Mouse (Mus musculus): ENCODE results near the gene Adam11. TPM values are rescaled to one million over a fixed set of nuclear protein-coding genes. Genes with fewer than 3 reads are reported as not detected.
A peak's percentile ranks its signal among the peaks of the same experiment; 100 is the strongest.

Gene Adam11
- polyA plus RNA-seq, 1 experiment from 2014 or later = 0.80 TPM

- Histone ChIP-seq H3K27me3 (replicated peaks; ENCODE audit: control insufficient read depth, insufficient read depth, low read length) (no peaks in the 10 kb centered on the region), H3K4me3 (ENCODE audit: low read depth, low read length) (no peak overlapping the region), H3K9ac (ENCODE audit: low read depth, low read length) (no peak overlapping the region), H3K4me2 (replicated peaks; ENCODE audit: low read depth) (no peak overlapping the region), H3K27ac (ENCODE audit: low read depth, low read length) (no peak overlapping the region), H3K36me3 (ENCODE audit: control insufficient read depth, insufficient read depth) (no peaks in the 10 kb centered on the region), H3K4me1 (replicated peaks; ENCODE audit: control insufficient read depth, insufficient read depth, low read length) (no peaks in the 10 kb centered on the region), H3K9me3 (ENCODE audit: control insufficient read depth) (no peaks in the 10 kb centered on the region)
- WGBS = 79% methylated on average over 3 of the region's 3 CpGs
- ATAC-seq = no peak
- no peak for TF ChIP-seq CTCF (IDR thresholded peaks at IDR 0.05; ENCODE audit: low read depth)
Measured at GRCm38 (mm10) chr11:102729835-102730234, 31.4 kb upstream of the Adam11 start.

DNA sequence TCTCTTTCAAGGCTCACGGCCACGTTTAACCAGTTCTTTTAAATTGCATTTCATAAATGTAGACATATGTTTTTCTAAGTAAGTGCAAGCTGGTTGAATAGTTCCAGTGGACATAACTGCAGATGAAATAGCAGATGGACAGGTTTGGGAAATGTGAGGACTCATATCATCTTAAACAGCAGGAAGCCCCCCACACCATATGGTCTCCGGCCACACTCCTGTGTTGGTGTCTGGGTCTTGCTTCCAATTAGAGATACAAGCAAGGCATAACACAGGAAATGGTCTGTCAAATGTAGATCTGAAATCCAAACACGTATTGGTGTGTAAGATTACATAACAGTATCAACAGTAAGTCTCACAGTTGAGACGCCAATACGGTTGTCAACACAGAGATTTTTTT lies 29.9 kb upstream of the Adam11 start:
- no peak overlapping the region for H3K4me2 ChIP-seq (replicated peaks; ENCODE audit: low read depth)
- no peak for ATAC-seq
- no peaks in the 10 kb centered on the region for H3K9me3 ChIP-seq (ENCODE audit: control insufficient read depth)
- no peaks in the 10 kb centered on the region for H3K27me3 ChIP-seq (replicated peaks; ENCODE audit: control insufficient read depth, insufficient read depth, low read length)
- no peak for TF ChIP-seq CTCF (IDR thresholded peaks at IDR 0.05; ENCODE audit: low read depth)
- H3K4me3 ChIP-seq (ENCODE audit: low read depth, low read length) = no peak overlapping the region
- no peak overlapping the region for H3K9ac ChIP-seq (ENCODE audit: low read depth, low read length)
- no peaks in the 10 kb centered on the region for H3K4me1 ChIP-seq (replicated peaks; ENCODE audit: control insufficient read depth, insufficient read depth, low read length)
- H3K27ac ChIP-seq (ENCODE audit: low read depth, low read length) = no peak overlapping the region
- WGBS = 76% methylated on average over 6 of the region's 6 CpGs
- H3K36me3 ChIP-seq (ENCODE audit: control insufficient read depth, insufficient read depth) = no peaks in the 10 kb centered on the region

GRCm38 (mm10) chr11:102733146-102733545 lies 28.1 kb upstream of the Adam11 start:
- 67% methylated on average over 5 of the region's 5 CpGs for WGBS
- no peak for ATAC-seq
- no peak overlapping the region for H3K9ac ChIP-seq (ENCODE audit: low read depth, low read length)
- TF ChIP-seq CTCF (IDR thresholded peaks at IDR 0.05; ENCODE audit: low read depth) = no peak
- H3K36me3 ChIP-seq (ENCODE audit: control insufficient read depth, insufficient read depth) = no peaks in the 10 kb centered on the region
- no peak overlapping the region for H3K4me2 ChIP-seq (replicated peaks; ENCODE audit: low read depth)
- H3K4me3 ChIP-seq (ENCODE audit: low read depth, low read length) = no peak overlapping the region
- H3K27me3 ChIP-seq (replicated peaks; ENCODE audit: control insufficient read depth, insufficient read depth, low read length) = peaks cover 2% of the 10 kb centered on the region; the same call in 1 of the 2 replicates
- H3K9me3 ChIP-seq (ENCODE audit: control insufficient read depth) = no peaks in the 10 kb centered on the region
- H3K27ac ChIP-seq (ENCODE audit: low read depth, low read length) = no peak overlapping the region
- no peaks in the 10 kb centered on the region for H3K4me1 ChIP-seq (replicated peaks; ENCODE audit: control insufficient read depth, insufficient read depth, low read length)

DNA sequence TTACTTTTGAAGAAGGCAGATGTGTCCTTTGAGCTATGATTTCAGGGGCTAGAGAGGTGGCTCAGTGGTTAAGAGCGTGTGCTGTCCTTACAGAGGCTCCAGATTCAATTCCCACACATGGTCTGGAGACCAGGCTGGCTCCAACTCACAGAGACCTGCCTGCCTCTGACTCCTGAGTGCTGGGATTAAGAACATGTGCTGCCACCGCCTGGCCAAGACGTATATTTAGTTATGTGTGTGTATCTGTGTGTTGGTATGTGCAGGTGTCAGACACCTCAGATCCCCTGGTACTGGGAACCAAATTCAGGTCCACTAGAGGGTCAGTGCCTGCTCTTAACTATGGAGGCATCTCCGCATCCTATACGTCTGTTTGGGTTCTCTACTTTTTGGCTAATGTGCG lies 26.3 kb upstream of the Adam11 start:
- WGBS = 92% methylated on average over 6 of the region's 6 CpGs
- ATAC-seq = no peak

DNA sequence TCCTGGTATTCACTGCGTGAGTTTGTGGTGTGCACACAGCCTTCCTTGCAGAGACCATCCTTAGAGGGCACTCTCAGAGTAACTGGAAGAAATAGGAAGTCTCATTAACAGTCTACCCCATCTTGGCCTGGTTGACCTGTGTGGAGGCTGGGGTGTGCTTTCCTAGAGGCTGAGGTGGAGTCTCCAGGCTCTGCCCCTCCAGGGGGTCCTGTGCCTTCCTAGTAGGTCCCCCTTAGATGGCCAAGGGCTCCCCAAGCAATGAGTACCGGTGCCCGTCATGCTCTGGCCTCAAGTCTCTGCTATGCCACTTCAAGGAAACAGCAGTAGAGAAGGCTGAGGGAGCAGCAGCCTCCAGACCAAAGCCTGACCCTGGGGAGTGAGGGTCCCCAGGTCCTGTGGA lies 23.2 kb upstream of the Adam11 start:
- WGBS = 85% methylated on average over 3 of the region's 3 CpGs
- no peak for ATAC-seq
- H3K36me3 ChIP-seq (ENCODE audit: control insufficient read depth, insufficient read depth) = no peaks in the 10 kb centered on the region

More for the DNA sequence above, 26.3 kb upstream of the Adam11 start:
- Histone ChIP-seq H3K9me3 (ENCODE audit: control insufficient read depth) (no peaks in the 10 kb centered on the region), H3K4me1 (replicated peaks; ENCODE audit: control insufficient read depth, insufficient read depth, low read length) (no peaks in the 10 kb centered on the region), H3K4me3 (ENCODE audit: low read depth, low read length) (no peak overlapping the region), H3K4me2 (replicated peaks; ENCODE audit: low read depth) (no peak overlapping the region), H3K27me3 (replicated peaks; ENCODE audit: control insufficient read depth, insufficient read depth, low read length) (peaks cover 4% of the 10 kb centered on the region; the same call in 1 of the 2 replicates), H3K36me3 (ENCODE audit: control insufficient read depth, insufficient read depth) (no peaks in the 10 kb centered on the region), H3K27ac (ENCODE audit: low read depth, low read length) (no peak overlapping the region), H3K9ac (ENCODE audit: low read depth, low read length) (no peak overlapping the region)
- TF ChIP-seq CTCF (IDR thresholded peaks at IDR 0.05; ENCODE audit: low read depth) = no peak

GRCm38 (mm10) chr11:102739278-102739966 lies 21.8 kb upstream of the Adam11 start:
- Histone ChIP-seq H3K9ac (ENCODE audit: low read depth, low read length) (no peak overlapping the region), H3K4me3 (ENCODE audit: low read depth, low read length) (no peak overlapping the region), H3K4me1 (replicated peaks; ENCODE audit: control insufficient read depth, insufficient read depth, low read length) (no peaks in the 10 kb centered on the region), H3K9me3 (ENCODE audit: control insufficient read depth) (no peaks in the 10 kb centered on the region), H3K4me2 (replicated peaks; ENCODE audit: low read depth) (peak overlapping the region; percentile 49), H3K36me3 (ENCODE audit: control insufficient read depth, insufficient read depth) (no peaks in the 10 kb centered on the region), H3K27me3 (replicated peaks; ENCODE audit: control insufficient read depth, insufficient read depth, low read length) (peaks cover 4% of the 10 kb centered on the region; the same call in 1 of the 2 replicates), H3K27ac (ENCODE audit: low read depth, low read length) (no peak overlapping the region)
- 6% methylated on average over 20 of the region's 20 CpGs for WGBS
- ATAC-seq = 0 out of 2 replicates have a peak, but pooled peaks have one; percentile 28
- peak; percentile 83 for TF ChIP-seq CTCF (IDR thresholded peaks at IDR 0.05; ENCODE audit: low read depth)

More for the DNA sequence above, 23.2 kb upstream of the Adam11 start:
- no peak overlapping the region for H3K9ac ChIP-seq (ENCODE audit: low read depth, low read length)
- no peak overlapping the region for H3K27ac ChIP-seq (ENCODE audit: low read depth, low read length)
- no peak overlapping the region for H3K4me2 ChIP-seq (replicated peaks; ENCODE audit: low read depth)
- H3K27me3 ChIP-seq (replicated peaks; ENCODE audit: control insufficient read depth, insufficient read depth, low read length) = peaks cover 4% of the 10 kb centered on the region; the same call in 1 of the 2 replicates
- no peaks in the 10 kb centered on the region for H3K9me3 ChIP-seq (ENCODE audit: control insufficient read depth)
- TF ChIP-seq CTCF (IDR thresholded peaks at IDR 0.05; ENCODE audit: low read depth) = no peak
- no peaks in the 10 kb centered on the region for H3K4me1 ChIP-seq (replicated peaks; ENCODE audit: control insufficient read depth, insufficient read depth, low read length)
- H3K4me3 ChIP-seq (ENCODE audit: low read depth, low read length) = no peak overlapping the region

Data from intestine, postnatal 0 days (tissue).